Mouse (Mus musculus) CH12.LX (cell line): Measurements from ENCODE around the gene Prkch. TPM values are rescaled to one million over a fixed set of nuclear protein-coding genes. Genes with fewer than 3 reads are reported as not detected.

Experiments
- DNase-seq: peaks from one replicate; pipeline ENCODE4 v3.0.0-alpha.2; 2013; ENCODE audit errors: extremely low read depth
- H3K27ac ChIP-seq: 2 replicates; pipeline ENCODE4 v1.5.1; 2012; ENCODE audit warnings: low read depth, mild to moderate bottlenecking, control low read depth, moderate library complexity; ENCODE audit not compliant: insufficient read depth
- H3K27me3 ChIP-seq: replicated peaks from 2 replicates; pipeline ENCODE3; 2012; ENCODE audit warnings: inconsistent platforms
- H3K36me3 ChIP-seq, 2 experiments: replicated peaks in 1 of 2; 2 replicates each; pipeline versions ENCODE3 to v1.6.1; 2012; ENCODE audit warnings: inconsistent platforms in 1 of 2, low read length in 1 of 2, mild to moderate bottlenecking in 1 of 2, mixed read lengths in 1 of 2, moderate library complexity in 1 of 2; ENCODE audit not compliant: control insufficient read depth in 1 of 2, insufficient read depth in 1 of 2
- H3K4me1 ChIP-seq, 2 experiments: 2 replicates each; pipeline ENCODE4 v1.6.1; 2012; ENCODE audit warnings: inconsistent platforms in 1 of 2, moderate library complexity in 1 of 2; ENCODE audit not compliant: insufficient read depth in 2 of 2, control insufficient read depth in 1 of 2
- H3K4me2 ChIP-seq: 2 replicates; pipeline ENCODE4 v1.6.1; 2012; ENCODE audit warnings: low read depth, mild to moderate bottlenecking, control low read depth; ENCODE audit not compliant: poor library complexity, insufficient read depth, severe bottlenecking
- H3K4me3 ChIP-seq, 3 experiments: fragments of 150-350 bp in 1 of 3; sonication (generic) in 1 of 3; replicated peaks in 1 of 3; 2 replicates each; pipeline versions ENCODE3 to v1.5.1; 2011 to 2012; ENCODE audit warnings: low read depth in 2 of 3, low read length in 2 of 3, mild to moderate bottlenecking in 2 of 3, moderate library complexity in 2 of 3, control low read depth in 1 of 3, improper control_type of control experiment in 1 of 3, inconsistent platforms in 1 of 3, mixed read lengths in 1 of 3; ENCODE audit not compliant: poor library complexity in 1 of 3
- H3K79me2 ChIP-seq: replicated peaks from 2 replicates; pipeline ENCODE4 v1.6.1; 2012; ENCODE audit warnings: mild to moderate bottlenecking, moderate library complexity; ENCODE audit not compliant: control insufficient read depth, poor library complexity, insufficient read depth, severe bottlenecking; ENCODE audit errors: extremely low read depth
- H3K9ac ChIP-seq: 2 replicates; pipeline ENCODE4 v1.6.1; 2012; ENCODE audit warnings: low read depth, mild to moderate bottlenecking, control low read depth, moderate library complexity; ENCODE audit not compliant: insufficient read depth
- H3K9me3 ChIP-seq: replicated peaks from 2 replicates; pipeline ENCODE3; 2012; ENCODE audit warnings: low read length, inconsistent platforms, mixed read lengths
- BHLHE40 ChIP-seq: IDR thresholded peaks from 2 replicates; pipeline ENCODE4 v1.6.1; 2011; ENCODE audit warnings: mild to moderate bottlenecking, low read depth, low read length, improper control_type of control experiment
- CHD2 ChIP-seq: IDR thresholded peaks from 2 replicates; pipeline ENCODE4 v1.6.1; 2011; ENCODE audit warnings: low read length, improper control_type of control experiment
- E2F4 ChIP-seq: IDR thresholded peaks from 2 replicates; pipeline ENCODE4 v1.6.1; 2011; ENCODE audit warnings: low read depth, low read length, improper control_type of control experiment; ENCODE audit not compliant: insufficient replicate concordance
- EP300 ChIP-seq: IDR thresholded peaks from 2 replicates; pipeline ENCODE4 v1.6.1; 2011; ENCODE audit warnings: low read length, improper control_type of control experiment
- GABPA ChIP-seq: IDR thresholded peaks from 2 replicates; pipeline ENCODE4 v1.6.1; 2012; ENCODE audit warnings: low read depth, low read length, improper control_type of control experiment, inconsistent platforms; ENCODE audit not compliant: insufficient replicate concordance
- HCFC1 ChIP-seq: IDR thresholded peaks from 2 replicates; pipeline ENCODE4 v1.6.1; 2012; ENCODE audit warnings: low read depth, mild to moderate bottlenecking, inconsistent platforms, low read length, improper control_type of control experiment
- JUN ChIP-seq: IDR thresholded peaks from 2 replicates; pipeline ENCODE4 v1.6.1; 2011; ENCODE audit warnings: low read depth, mild to moderate bottlenecking, low read length, improper control_type of control experiment, moderate library complexity; ENCODE audit not compliant: insufficient read depth
- JUND ChIP-seq: conservative IDR thresholded peaks from 2 replicates; pipeline ENCODE4 v1.6.1; 2011; ENCODE audit warnings: low read depth, low read length, improper control_type of control experiment
- MAZ ChIP-seq: IDR thresholded peaks from 2 replicates; pipeline ENCODE4 v1.6.1; 2012; ENCODE audit warnings: low read depth, mild to moderate bottlenecking, inconsistent platforms, low read length, improper control_type of control experiment, moderate library complexity
- MEF2A ChIP-seq: IDR thresholded peaks from 2 replicates; pipeline ENCODE4 v1.6.1; 2014; ENCODE audit warnings: low read depth, mild to moderate bottlenecking, inconsistent platforms, low read length, improper control_type of control experiment, borderline replicate concordance
- NELFE ChIP-seq: IDR thresholded peaks from 2 replicates; pipeline ENCODE4 v1.6.1; 2011; ENCODE audit warnings: low read depth, low read length, improper control_type of control experiment
- PAX5 ChIP-seq: IDR thresholded peaks from 2 replicates; pipeline ENCODE4 v1.6.1; 2012; ENCODE audit warnings: low read length, inconsistent platforms, mixed read lengths
- POLR2A ChIP-seq: IDR thresholded peaks from 2 replicates; pipeline ENCODE4 v1.6.1; 2011; ENCODE audit warnings: low read depth, mild to moderate bottlenecking, improper control_type of control experiment, low read length
- RCOR1 ChIP-seq: conservative IDR thresholded peaks from 2 replicates; pipeline ENCODE4 v1.6.1; 2012; ENCODE audit warnings: low read depth, mild to moderate bottlenecking, inconsistent platforms, low read length, improper control_type of control experiment
- TCF12 ChIP-seq: IDR thresholded peaks from 2 replicates; pipeline ENCODE4 v1.6.1; 2014; ENCODE audit warnings: low read depth, mild to moderate bottlenecking, inconsistent platforms, low read length, improper control_type of control experiment
- UBTF ChIP-seq: IDR thresholded peaks from 2 replicates; pipeline ENCODE4 v1.6.1; 2012; ENCODE audit warnings: low read depth, mild to moderate bottlenecking, inconsistent platforms, low read length, improper control_type of control experiment, moderate library complexity
- ZC3H11A ChIP-seq: IDR thresholded peaks from 2 replicates; pipeline ENCODE4 v1.6.1; 2012; ENCODE audit warnings: low read depth, mild to moderate bottlenecking, inconsistent platforms, low read length, improper control_type of control experiment
- ZKSCAN1 ChIP-seq: IDR thresholded peaks from 2 replicates; pipeline ENCODE4 v1.6.1; 2012; ENCODE audit warnings: low read depth, inconsistent platforms, low read length, improper control_type of control experiment, borderline replicate concordance
- ZMIZ1 ChIP-seq: IDR thresholded peaks from 2 replicates; pipeline ENCODE4 v1.6.1; 2012; ENCODE audit warnings: low read depth, mild to moderate bottlenecking, inconsistent platforms, low read length, improper control_type of control experiment
- ZNF384 ChIP-seq: IDR thresholded peaks from 2 replicates; pipeline ENCODE4 v1.6.1; 2012; ENCODE audit warnings: low read depth, low read length, improper control_type of control experiment, inconsistent platforms
- dilution Hi-C: fragments of 300-500 bp; cut with MboI; formaldehyde crosslinking; loops from 2 replicates; pipeline ENCODE4 v1.14.3; 2020; ENCODE audit warnings: low sequenced_read_pairs; ENCODE audit not compliant: extremely low pct_unique_long_range_greater_than_20kb, extremely low pct_ligation_motif_present
- in situ Hi-C: fragments of 300-500 bp; cut with MboI; formaldehyde crosslinking; loops from 3 replicates; pipeline ENCODE4 v1.14.3; 2019; ENCODE audit warnings: low sequenced_read_pairs, low pct_ligation_motif_present, low pct_unique_long_range_greater_than_20kb, mixed read lengths
- polyA plus RNA-seq: library from polyadenylated mRNA; unstranded; fragments of >175 nt; gene quantifications from 2 replicates; pipeline ENCODE4 v1.2.1, GENCODE M21; 2012; ENCODE audit warnings: low read depth; ENCODE audit not compliant: insufficient read length
- total RNA-seq, 2 experiments: library from RNA; depleted of rRNA; stranded (reverse); fragments of 300-350 nt in 1 of 2; fragments of >200 nt in 1 of 2; gene quantifications; 2 replicates each; pipeline ENCODE4 v1.2.3; 2012 to 2014

Gene Prkch
- total and polyA plus RNA-seq, 3 experiments, result 0.76 to 2.3 (median 1.8) TPM

DNA sequence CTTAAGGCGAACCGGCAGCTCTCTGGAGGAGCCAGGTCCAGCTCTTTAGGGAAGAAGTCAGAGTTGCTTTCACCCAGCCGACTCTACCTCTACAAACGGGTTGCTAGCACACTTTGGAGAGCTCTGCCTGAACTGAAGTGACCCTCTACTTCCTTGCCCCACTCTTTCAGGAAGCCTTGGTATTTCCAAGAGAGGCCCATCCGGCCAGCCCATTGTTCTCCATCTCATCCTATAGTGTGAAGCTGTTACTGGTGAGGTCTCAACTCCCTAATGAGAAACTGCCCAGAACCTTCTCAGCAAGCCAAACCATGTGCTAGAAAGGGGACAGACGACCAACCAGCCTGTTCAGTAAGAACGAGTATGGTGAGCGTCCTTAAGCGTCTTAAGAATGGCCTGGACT lies 1.3 kb upstream of the Prkch start:
- H3K4me1 ChIP-seq, result peaks cover 7 to 18% of the 10 kb centered on the region in 2 experiments
- DNase-seq, result no peak
- dilution Hi-C loops, result no loop called here
- TF ChIP-seq CHD2 (no peak), PAX5 (no peak), UBTF (no peak), ZMIZ1 (no peak), MAZ (no peak), JUN (no peak), ZNF384 (no peak), RCOR1 (no peak), ZC3H11A (no peak), BHLHE40 (no peak), EP300 (no peak), JUND (no peak), TCF12 (no peak), POLR2A (no peak), E2F4 (no peak), HCFC1 (no peak)
- no peaks in the 10 kb centered on the region for H3K9me3 ChIP-seq
- H3K36me3 ChIP-seq, result no peaks in the 10 kb centered on the region
- H3K4me2 ChIP-seq, result no peak overlapping the region
- no peak overlapping the region for H3K4me3 ChIP-seq
- in situ Hi-C loops, result no loop called here
- no peak overlapping the region for H3K9ac ChIP-seq
- peaks cover 23% of the 10 kb centered on the region for H3K27me3 ChIP-seq
- no peaks in the 10 kb centered on the region for H3K79me2 ChIP-seq
- H3K27ac ChIP-seq, result no peak overlapping the region

DNA sequence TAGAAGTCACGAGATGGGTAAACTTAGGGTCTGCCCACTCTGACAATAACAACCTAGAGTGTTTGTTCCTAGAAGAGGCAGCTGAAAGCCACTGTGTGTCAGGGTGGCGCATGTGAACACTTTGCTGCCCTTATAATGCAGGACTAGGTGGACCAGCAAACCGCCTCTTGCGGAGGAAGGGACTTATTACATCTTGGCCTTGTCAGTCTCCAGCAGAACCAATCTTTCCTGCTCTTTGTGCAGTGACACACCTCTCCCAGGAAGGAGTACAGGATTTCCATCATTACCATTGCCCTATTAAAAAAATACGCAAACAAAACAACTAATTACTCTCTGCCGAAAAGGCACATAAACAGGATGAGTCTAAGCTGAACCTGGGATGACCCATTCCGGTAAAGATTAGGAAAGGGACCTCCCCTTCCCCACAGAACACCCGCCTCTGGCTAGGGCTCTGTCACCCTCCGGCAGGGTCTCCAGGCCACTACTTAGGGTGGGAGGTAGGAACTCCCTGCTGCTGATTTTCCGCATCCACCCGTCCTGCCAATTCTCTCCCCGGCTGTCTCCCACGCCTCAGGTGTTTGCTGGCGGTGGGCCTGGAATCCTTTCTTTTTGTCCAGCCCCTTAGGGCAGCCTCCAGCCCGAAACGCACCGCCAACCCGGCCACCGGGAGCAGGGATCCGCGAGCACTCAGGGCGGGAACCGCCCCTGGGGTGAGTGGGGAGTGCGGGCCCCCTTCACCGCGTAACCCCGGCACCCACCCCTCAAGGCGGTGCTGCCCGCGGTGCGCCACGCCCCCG lies 585 bp upstream of the Prkch start:
- dilution Hi-C loops, result no loop called here
- Histone ChIP-seq H3K4me2 (peak overlapping the region; percentile 46), H3K79me2 (no peaks in the 10 kb centered on the region), H3K9me3 (no peaks in the 10 kb centered on the region), H3K4me3 (peak overlapping the region in 2 of 3 experiments; percentile 54 to 65), H3K4me1 (peaks cover 7 to 18% of the 10 kb centered on the region in 2 experiments), H3K27me3 (peaks cover 23% of the 10 kb centered on the region), H3K27ac (no peak overlapping the region), H3K36me3 (no peaks in the 10 kb centered on the region), H3K9ac (no peak overlapping the region; the same call in 1 of the 2 replicates)
- TF ChIP-seq NELFE (no peak), BHLHE40 (no peak), MEF2A (no peak), PAX5 (no peak), MAZ (no peak), ZKSCAN1 (no peak), CHD2 (no peak), GABPA (no peak)
- DNase-seq, result no peak
- in situ Hi-C loops, result no loop called here
